Mouse (Mus musculus) erythroblast, adult 5-6 weeks (primary cell): Measurements from ENCODE around the gene Cacng8. TPM values are rescaled to one million over a fixed set of nuclear protein-coding genes. Genes with fewer than 3 reads are reported as not detected.

ENCODE experiments used
- ATAC-seq: replicated peaks from 2 replicates; pipeline ENCODE4 v1.8.0; 2016; ENCODE audit warnings: moderate number of reproducible peaks, mild to moderate bottlenecking, moderate TSS enrichment, inconsistent platforms; ENCODE audit not compliant: poor library complexity, low FRiP score, severe bottlenecking
- total RNA-seq, 2 experiments: library from RNA; stranded (forward) in 1 of 2; stranded (reverse) in 1 of 2; fragments of 150-400 nt in 1 of 2; fragments of 200-764, 138-1000 nt in 1 of 2; gene quantifications; 2 replicates each; pipeline versions ENCODE4 v1.2.3 to v1.2.4; 2015 to 2017; ENCODE audit warnings: low replicate concordance in 2 of 2

Cacng8 gene
- total RNA-seq (2015; ENCODE audit: low replicate concordance) = not detected in 2 replicates
- not detected in 2 replicates for total RNA-seq (2017; ENCODE audit: low replicate concordance)

- ATAC-seq = no peak
Observed at GRCm38 (mm10) chr7:3390413-3391080, at the start of gene Cacng8. Gene Cacng8, plus strand, starts transcription at chr7:3390683.

GRCm38 (mm10) chr7:3343861-3344260 lies 46.6 kb upstream of the Cacng8 start:
- no peak for ATAC-seq

GRCm38 (mm10) chr7:3345301-3345700 lies 45.2 kb upstream of the Cacng8 start:
- ATAC-seq = no peak

- no peak for ATAC-seq
Observed at GRCm38 (mm10) chr7:3347366-3348287, 42.9 kb upstream of the Cacng8 start.

- ATAC-seq = no peak
Observed at GRCm38 (mm10) chr7:3348326-3348725, 42.2 kb upstream of the Cacng8 start.

GRCm38 (mm10) chr7:3349775-3350174 lies 40.7 kb upstream of the Cacng8 start:
- ATAC-seq = no peak

GRCm38 (mm10) chr7:3351536-3351935 lies 38.9 kb upstream of the Cacng8 start:
- no peak for ATAC-seq

GRCm38 (mm10) chr7:3354850-3355249 lies 35.6 kb upstream of the Cacng8 start:
- ATAC-seq = no peak

GRCm38 (mm10) chr7:3360678-3361077 lies 29.8 kb upstream of the Cacng8 start:
- no peak for ATAC-seq

GRCm38 (mm10) chr7:3365547-3366279 lies 24.8 kb upstream of the Cacng8 start:
- no peak for ATAC-seq

GRCm38 (mm10) chr7:3366705-3367516 lies 23.6 kb upstream of the Cacng8 start:
- no peak for ATAC-seq

GRCm38 (mm10) chr7:3367569-3367968 lies 22.9 kb upstream of the Cacng8 start:
- ATAC-seq = no peak

- no peak for ATAC-seq
Observed at GRCm38 (mm10) chr7:3368311-3368710, 22.2 kb upstream of the Cacng8 start.

GRCm38 (mm10) chr7:3369189-3369588 lies 21.3 kb upstream of the Cacng8 start:
- ATAC-seq = no peak

- ATAC-seq = no peak
Observed at GRCm38 (mm10) chr7:3370407-3370806, 20.1 kb upstream of the Cacng8 start.

GRCm38 (mm10) chr7:3372376-3372775 lies 18.1 kb upstream of the Cacng8 start:
- ATAC-seq = no peak

- no peak for ATAC-seq
Observed at GRCm38 (mm10) chr7:3373754-3374153, 16.7 kb upstream of the Cacng8 start.

- no peak for ATAC-seq
Observed at GRCm38 (mm10) chr7:3376831-3377230, 13.7 kb upstream of the Cacng8 start.

- no peak for ATAC-seq
Observed at GRCm38 (mm10) chr7:3382123-3382522, 8.4 kb upstream of the Cacng8 start.
